Mouse (Mus musculus) NIH3T3 (cell line): Measurements from ENCODE around the gene Lss.

Experiments
- DNase-seq: peaks from one replicate; pipeline ENCODE4 v3.0.0-alpha.2; 2012; ENCODE audit warnings: low read depth

The Lss gene

GRCm38 (mm10) chr10:76569996-76570685 lies 38.8 kb downstream of the Lss start:
- DNase-seq: no peak

- no peak for DNase-seq
These were observed 39.7 kb downstream of the Lss start for GRCm38 (mm10) chr10:76571070-76571469.

- DNase-seq: no peak
These were observed 40.8 kb downstream of the Lss start for GRCm38 (mm10) chr10:76572151-76572550.

- DNase-seq: no peak
These were observed 44.0 kb downstream of the Lss start, which contains the start of gene Ftcd for GRCm38 (mm10) chr10:76575374-76575773. Ftcd (plus strand) TSS chr10:76575648.

DNA sequence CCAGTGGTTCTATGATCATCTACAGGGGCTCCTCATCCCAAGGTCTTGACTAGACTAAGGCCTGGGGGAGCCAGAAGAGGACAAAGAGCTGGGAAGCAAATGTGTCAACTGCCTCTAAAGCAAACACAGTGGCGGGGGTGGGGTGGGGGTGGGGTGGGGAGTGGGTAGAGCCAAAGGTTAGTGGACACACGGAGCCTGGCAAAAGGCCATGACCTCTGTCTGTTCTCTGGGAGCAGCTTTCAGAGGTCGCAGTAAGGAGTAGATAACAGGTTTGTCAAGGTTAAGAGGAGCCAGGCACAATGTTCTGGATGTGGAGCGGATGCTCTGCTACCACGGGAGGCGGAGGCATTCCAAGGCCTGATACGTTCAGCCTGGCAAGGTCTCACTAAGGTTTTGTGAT lies 45.5 kb downstream of the Lss start:
- DNase-seq: no peak

DNA sequence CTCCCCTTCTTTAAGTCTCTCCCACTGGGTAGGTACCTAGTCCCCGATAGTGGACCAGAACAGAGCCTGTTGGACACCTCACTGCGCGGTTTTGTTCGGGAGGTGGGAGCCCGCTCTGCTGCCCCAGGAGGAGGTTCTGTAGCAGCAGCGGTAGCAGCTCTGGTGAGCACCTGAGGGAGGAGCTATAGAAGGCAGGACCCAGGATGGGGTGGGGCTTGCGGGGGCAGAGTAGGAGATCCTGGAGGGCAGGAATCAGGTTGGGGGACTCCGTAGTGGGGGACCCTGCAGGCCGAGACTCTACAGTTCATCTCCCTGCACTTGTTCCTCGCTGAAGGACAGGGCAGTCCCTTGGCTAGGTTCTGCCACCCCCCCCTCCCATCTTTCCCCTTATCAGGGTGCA lies 52.8 kb downstream of the Lss start:
- no peak for DNase-seq

- DNase-seq: no peak
These were observed 54.8 kb downstream of the Lss start for GRCm38 (mm10) chr10:76586190-76586589.

GRCm38 (mm10) chr10:76590197-76590596 lies 58.8 kb downstream of the Lss start:
- no peak for DNase-seq

GRCm38 (mm10) chr10:76596338-76596737 lies 65.0 kb downstream of the Lss start:
- no peak for DNase-seq

GRCm38 (mm10) chr10:76602690-76603089 lies 71.3 kb downstream of the Lss start:
- DNase-seq: peak; percentile 29
